Mouse (Mus musculus): Measurements from ENCODE around the gene Msmo1. TPM values are rescaled to one million over a fixed set of nuclear protein-coding genes. Genes with fewer than 3 reads are reported as not detected.

The Msmo1 gene
- polyA plus RNA-seq (2015; fragmentation: Nextera tagmentation; extraction: Ambion mirVana): 114 and 138 TPM in 2 replicates

DNA sequence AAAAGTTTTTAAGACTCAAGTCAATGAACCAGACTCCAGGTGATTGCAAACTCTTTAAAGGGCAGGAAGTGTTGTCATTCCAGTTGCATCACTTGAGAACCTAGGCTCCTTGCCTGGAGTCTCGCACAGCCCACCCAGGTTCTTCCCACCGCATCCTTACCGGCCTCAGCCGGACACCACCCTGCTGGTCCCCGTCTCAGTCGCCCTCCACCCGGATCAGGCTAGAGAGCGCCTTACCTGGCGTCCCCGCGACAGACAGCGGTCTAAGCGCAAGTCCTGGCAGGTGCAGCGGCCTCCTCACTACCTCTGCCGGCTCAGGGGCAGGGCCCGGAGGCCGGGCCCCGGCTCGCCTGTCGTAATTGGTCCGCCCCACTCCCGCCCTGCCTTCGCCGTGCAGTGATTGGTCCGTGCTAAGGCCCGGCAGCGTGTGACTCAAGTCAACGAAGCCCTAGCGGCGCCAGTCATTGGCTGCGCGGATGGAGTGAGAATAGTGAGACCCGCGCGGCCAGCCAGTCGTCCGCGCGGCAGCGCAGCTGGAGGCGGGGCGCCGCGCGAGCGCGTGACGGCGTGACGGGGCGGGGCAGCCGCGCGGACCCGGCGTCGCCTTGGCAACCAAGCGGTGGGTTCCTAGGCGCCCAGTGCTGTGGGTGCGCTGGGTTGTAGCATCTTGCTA lies at the start of gene Msmo1:
Msmo1 (minus strand) TSS at position 522 of the 673 bp plus-strand sequence.
- H3K9ac ChIP-seq: peak within 1 kb of the TSS; percentile 81

DNA sequence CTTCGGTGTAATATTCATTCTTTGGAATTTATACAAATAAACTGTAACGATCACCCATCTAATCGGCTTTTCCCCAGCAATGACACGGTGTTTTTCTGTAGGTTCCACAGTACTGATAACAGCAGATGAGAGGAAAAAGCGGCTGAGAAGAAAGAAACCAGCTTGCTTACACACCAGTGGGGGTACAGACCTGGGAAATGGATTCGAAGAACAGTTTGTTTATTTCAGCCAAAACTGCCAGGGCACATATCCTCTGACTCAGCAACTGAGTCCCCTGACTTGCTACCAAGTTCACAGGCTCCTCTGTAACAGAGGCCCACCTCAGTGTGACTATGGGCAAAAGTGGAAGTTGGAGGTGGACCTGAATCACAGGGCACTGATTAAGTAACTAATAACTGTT lies 48.4 kb upstream of the Msmo1 start:
- DNase-seq (no peak), ATAC-seq (ENCODE audit: low read depth) (peak; percentile 53)
- no peak overlapping the region for H3K4me3 ChIP-seq (replicated peaks)
- no peaks in the 10 kb centered on the region for H3K9me3 ChIP-seq (replicated peaks)
- no peak overlapping the region for H3K27ac ChIP-seq
- H3K36me3 ChIP-seq: no peaks in the 10 kb centered on the region
- 22% methylated on average over 6 of the region's 6 CpGs for WGBS (ENCODE audit: insufficient replicate concordance)
- no peaks in the 10 kb centered on the region for H3K27me3 ChIP-seq
- H3K4me1 ChIP-seq (replicated peaks): peaks cover 36% of the 10 kb centered on the region
- peak overlapping the region; percentile 23 for H3K4me2 ChIP-seq
- H3K9ac ChIP-seq: no peak overlapping the region

More for the DNA sequence above, at the start of gene Msmo1:
- Histone ChIP-seq H3K27ac (peak within 1 kb of the TSS; percentile 80), H3K27me3 (no peaks in the 10 kb centered on the region), H3K4me1 (replicated peaks) (peaks cover 24% of the 10 kb centered on the region), H3K9me3 (replicated peaks) (no peaks in the 10 kb centered on the region), H3K4me2 (peak within 1 kb of the TSS; percentile 85), H3K4me3 (replicated peaks) (peak within 1 kb of the TSS; percentile 79), H3K36me3 (peaks cover 12% of the 10 kb centered on the region)
- under 1% methylated on average over 60 of the region's 60 CpGs for WGBS (ENCODE audit: insufficient replicate concordance)
- DNase-seq (peak; percentile 96), ATAC-seq (ENCODE audit: low read depth) (peak; percentile 99)

DNA sequence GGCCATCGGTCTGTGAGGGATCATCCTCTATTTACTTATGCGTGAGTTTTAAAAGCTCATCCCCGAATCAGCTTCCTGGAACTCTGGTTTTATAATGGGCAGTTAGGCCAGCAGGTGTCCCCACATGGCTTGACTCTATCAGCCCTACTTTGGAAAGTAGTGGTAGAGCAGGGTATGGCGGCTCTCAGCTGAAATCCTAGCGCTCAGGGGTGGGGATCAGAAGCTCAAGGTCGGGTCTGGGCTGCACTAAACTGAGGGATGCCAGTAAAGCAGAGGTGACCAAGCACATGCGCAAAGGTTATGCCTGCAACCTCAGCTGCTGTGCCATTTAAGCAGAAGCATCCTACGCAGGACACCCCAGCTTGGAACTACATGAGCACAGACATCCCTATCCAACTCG lies 44.3 kb upstream of the Msmo1 start:
- no peak overlapping the region for H3K4me3 ChIP-seq (replicated peaks)
- no peak overlapping the region for H3K4me2 ChIP-seq
- no peaks in the 10 kb centered on the region for H3K27me3 ChIP-seq
- no peaks in the 10 kb centered on the region for H3K9me3 ChIP-seq (replicated peaks)
- H3K27ac ChIP-seq: no peak overlapping the region
- DNase-seq (no peak), ATAC-seq (ENCODE audit: low read depth) (peak; percentile 43; the same call in 1 of the 2 replicates)
- 72% methylated on average over 9 of the region's 9 CpGs for WGBS (ENCODE audit: insufficient replicate concordance)
- peaks cover 13% of the 10 kb centered on the region for H3K4me1 ChIP-seq (replicated peaks)
- no peaks in the 10 kb centered on the region for H3K36me3 ChIP-seq
- H3K9ac ChIP-seq: no peak overlapping the region

DNA sequence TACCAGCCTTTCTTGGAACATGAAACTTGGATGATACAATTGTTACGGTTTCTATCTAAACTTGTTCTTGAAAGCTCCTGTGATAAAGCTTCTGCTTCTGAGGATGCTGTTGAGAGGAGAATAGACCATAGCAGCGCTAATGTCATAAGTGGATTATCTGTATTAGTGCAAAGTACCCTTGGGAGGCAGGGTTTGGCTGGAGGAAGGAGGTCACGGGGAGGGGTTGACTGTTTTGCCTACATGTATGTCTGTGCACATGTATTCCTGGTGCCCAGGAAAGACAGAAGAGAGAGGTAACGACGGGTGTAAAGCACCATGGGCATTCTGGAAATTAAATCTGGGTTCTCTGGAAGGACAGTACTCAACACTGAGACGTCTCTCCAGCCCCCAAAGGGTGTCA lies 40.5 kb upstream of the Msmo1 start:
- no peak overlapping the region for H3K9ac ChIP-seq
- H3K4me1 ChIP-seq (replicated peaks): no peaks in the 10 kb centered on the region
- H3K4me2 ChIP-seq: no peak overlapping the region
- H3K27ac ChIP-seq: no peak overlapping the region
- H3K9me3 ChIP-seq (replicated peaks): no peaks in the 10 kb centered on the region
- 85% methylated on average over 6 of the region's 6 CpGs for WGBS (ENCODE audit: insufficient replicate concordance)
- ATAC-seq (ENCODE audit: low read depth): no peak
- no peak overlapping the region for H3K4me3 ChIP-seq (replicated peaks)
- no peaks in the 10 kb centered on the region for H3K27me3 ChIP-seq
- no peak for DNase-seq
- no peaks in the 10 kb centered on the region for H3K36me3 ChIP-seq

DNA sequence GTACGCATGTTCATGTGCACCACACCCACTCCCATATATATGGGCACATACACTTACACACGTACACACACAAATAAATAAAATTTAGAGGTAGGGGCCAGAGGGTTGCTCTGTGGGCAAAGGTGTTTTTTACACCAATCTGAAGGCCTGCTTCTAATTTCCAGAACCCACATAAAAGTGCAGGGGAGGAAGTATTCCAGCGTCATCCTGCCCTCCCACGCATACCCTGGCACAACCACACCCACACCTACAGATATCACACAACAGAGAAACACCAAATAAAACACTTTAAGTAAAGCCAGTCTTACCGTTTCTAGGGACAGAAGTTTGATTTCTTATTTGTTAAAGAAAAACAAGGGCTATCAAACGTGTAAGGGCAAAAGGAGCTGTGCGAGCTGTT lies 37.2 kb upstream of the Msmo1 start:
- no peaks in the 10 kb centered on the region for H3K4me1 ChIP-seq (replicated peaks)
- H3K4me3 ChIP-seq (replicated peaks): no peak overlapping the region
- H3K4me2 ChIP-seq: no peak overlapping the region
- no peaks in the 10 kb centered on the region for H3K9me3 ChIP-seq (replicated peaks)
- H3K36me3 ChIP-seq: no peaks in the 10 kb centered on the region
- 69% methylated on average over 7 of the region's 7 CpGs for WGBS (ENCODE audit: insufficient replicate concordance)
- H3K9ac ChIP-seq: no peak overlapping the region
- DNase-seq (no peak), ATAC-seq (ENCODE audit: low read depth) (no peak)
- no peak overlapping the region for H3K27ac ChIP-seq
- H3K27me3 ChIP-seq: no peaks in the 10 kb centered on the region

DNA sequence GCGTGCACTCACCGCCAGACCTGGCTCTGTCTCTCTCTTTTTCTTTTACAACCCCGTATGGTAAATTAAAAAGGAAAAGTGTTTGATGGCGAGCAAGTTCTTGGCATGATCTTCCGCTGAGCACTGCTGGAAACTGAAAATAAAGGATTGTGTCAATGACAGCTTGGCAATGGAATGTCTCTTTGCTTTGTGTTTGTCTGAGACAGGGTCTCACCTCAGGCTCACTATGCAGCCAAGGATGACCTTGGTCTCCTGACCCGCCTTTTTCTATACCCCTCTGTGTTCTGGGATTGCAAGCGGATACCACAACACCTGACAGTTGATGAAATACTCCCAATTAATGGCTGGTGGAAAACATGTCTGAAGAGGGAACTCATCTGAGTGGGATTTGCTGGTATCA lies 36.0 kb upstream of the Msmo1 start:
- H3K9ac ChIP-seq: no peak overlapping the region
- no peak for DNase-seq
- no peak for ATAC-seq (ENCODE audit: low read depth)
- no peaks in the 10 kb centered on the region for H3K4me1 ChIP-seq (replicated peaks)
- 79% methylated on average over 7 of the region's 7 CpGs for WGBS (ENCODE audit: insufficient replicate concordance)
- no peak overlapping the region for H3K4me3 ChIP-seq (replicated peaks)
- no peaks in the 10 kb centered on the region for H3K9me3 ChIP-seq (replicated peaks)
- H3K27ac ChIP-seq: no peak overlapping the region
- no peaks in the 10 kb centered on the region for H3K36me3 ChIP-seq
- H3K4me2 ChIP-seq: no peak overlapping the region
- no peaks in the 10 kb centered on the region for H3K27me3 ChIP-seq

DNA sequence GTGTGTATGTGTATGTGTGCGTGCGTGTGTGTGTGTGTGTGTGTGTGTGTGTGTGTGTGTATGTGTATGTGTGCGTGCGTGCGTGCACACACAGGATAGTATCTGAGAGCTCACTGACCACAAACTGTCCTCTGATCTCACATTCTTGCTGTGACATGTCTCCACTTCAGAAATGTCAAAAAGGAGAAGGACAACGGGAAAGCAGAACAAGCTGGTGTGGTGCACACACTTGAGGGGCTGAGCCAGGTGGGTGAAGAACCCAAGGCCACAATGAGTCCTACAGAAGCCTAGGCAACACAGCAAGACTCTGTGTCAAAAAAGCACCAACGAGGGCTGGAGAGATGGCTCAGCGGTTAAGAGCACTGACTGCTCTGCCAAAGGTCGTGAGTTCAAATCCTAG lies 35.1 kb upstream of the Msmo1 start:
- Histone ChIP-seq H3K27ac (no peak overlapping the region), H3K4me3 (replicated peaks) (no peak overlapping the region), H3K9ac (no peak overlapping the region), H3K27me3 (no peaks in the 10 kb centered on the region), H3K4me1 (replicated peaks) (no peaks in the 10 kb centered on the region), H3K4me2 (no peak overlapping the region), H3K9me3 (replicated peaks) (no peaks in the 10 kb centered on the region), H3K36me3 (no peaks in the 10 kb centered on the region)
- DNase-seq (no peak), ATAC-seq (ENCODE audit: low read depth) (no peak)
- 66% methylated on average over 7 of the region's 9 CpGs for WGBS (ENCODE audit: insufficient replicate concordance)

DNA sequence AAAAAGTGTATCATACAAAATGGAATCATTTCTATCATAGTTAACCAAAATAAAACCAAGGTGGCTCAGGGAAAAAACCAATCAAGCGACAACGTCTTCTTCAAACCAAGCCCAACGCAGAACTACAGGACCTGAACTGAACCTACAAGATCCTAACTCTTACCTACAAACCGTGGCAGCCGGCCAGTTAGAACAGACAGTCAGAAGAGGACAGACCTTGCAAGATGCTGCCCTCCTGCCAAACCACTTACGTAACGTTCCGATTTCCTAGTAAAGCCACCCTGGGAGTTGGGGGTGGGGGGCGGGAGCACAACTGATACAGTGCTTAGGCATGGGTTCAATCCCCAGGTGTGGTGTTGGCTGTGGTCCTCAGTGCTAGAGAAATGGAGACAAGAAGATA lies 33.5 kb upstream of the Msmo1 start:
- ATAC-seq (ENCODE audit: low read depth) (no peak), DNase-seq (no peak)
- WGBS (ENCODE audit: insufficient replicate concordance): 82% methylated on average over 9 of the region's 9 CpGs
- Histone ChIP-seq H3K9me3 (replicated peaks) (no peaks in the 10 kb centered on the region), H3K36me3 (no peaks in the 10 kb centered on the region), H3K4me1 (replicated peaks) (no peaks in the 10 kb centered on the region), H3K4me2 (no peak overlapping the region), H3K9ac (no peak overlapping the region), H3K27me3 (no peaks in the 10 kb centered on the region), H3K27ac (no peak overlapping the region), H3K4me3 (replicated peaks) (no peak overlapping the region)

DNA sequence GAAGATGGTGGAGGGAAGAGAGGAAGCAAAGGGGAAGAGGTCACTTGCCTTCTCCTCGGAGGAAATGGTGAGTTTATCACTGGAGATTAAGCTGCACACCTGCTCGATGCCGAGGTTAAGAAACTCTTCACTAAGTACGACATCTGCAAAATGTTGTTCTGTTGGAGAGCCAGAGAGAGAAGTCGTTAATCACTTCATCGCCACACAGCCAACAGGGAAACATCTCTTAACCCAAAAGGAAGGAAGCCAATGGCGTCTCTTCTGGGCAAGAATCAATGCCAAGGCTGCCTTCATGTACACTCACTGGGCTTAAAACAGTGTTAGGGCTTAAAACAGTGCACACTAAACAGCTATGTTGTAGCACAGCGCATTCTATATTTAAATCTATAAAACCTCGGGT lies 30.5 kb upstream of the Msmo1 start:
- Histone ChIP-seq H3K27ac (no peak overlapping the region), H3K9ac (no peak overlapping the region), H3K36me3 (no peaks in the 10 kb centered on the region), H3K9me3 (replicated peaks) (no peaks in the 10 kb centered on the region), H3K4me3 (replicated peaks) (no peak overlapping the region), H3K4me2 (no peak overlapping the region), H3K27me3 (no peaks in the 10 kb centered on the region), H3K4me1 (replicated peaks) (no peaks in the 10 kb centered on the region)
- DNase-seq (no peak), ATAC-seq (ENCODE audit: low read depth) (no peak)
- WGBS (ENCODE audit: insufficient replicate concordance): 44% methylated on average over 9 of the region's 9 CpGs

DNA sequence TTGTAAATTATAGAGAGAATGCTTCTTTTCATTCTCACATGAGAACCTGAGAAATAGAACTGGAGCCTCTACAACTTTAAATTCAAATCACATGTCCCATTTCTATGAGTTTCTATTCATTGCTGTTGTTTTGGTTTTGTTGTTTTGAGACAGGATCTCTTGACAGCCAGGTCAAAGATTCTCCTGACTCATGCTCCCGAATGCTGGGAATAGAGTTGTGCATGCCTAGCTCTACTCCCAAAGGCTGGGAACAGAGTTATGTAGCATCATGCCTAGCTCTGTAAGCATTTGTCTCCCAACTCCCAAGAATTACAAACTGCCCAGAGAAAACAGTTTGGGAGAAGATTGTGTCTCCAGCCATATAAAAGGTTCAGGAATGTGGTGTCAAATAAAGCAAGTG lies 29.2 kb upstream of the Msmo1 start:
- no peak overlapping the region for H3K4me3 ChIP-seq (replicated peaks)
- no peaks in the 10 kb centered on the region for H3K27me3 ChIP-seq
- no peaks in the 10 kb centered on the region for H3K36me3 ChIP-seq
- no peak overlapping the region for H3K27ac ChIP-seq
- H3K4me1 ChIP-seq (replicated peaks): no peaks in the 10 kb centered on the region
- no peak overlapping the region for H3K9ac ChIP-seq
- no peak for ATAC-seq (ENCODE audit: low read depth)
- WGBS (ENCODE audit: insufficient replicate concordance): 67% methylated on average over 1 of the region's 1 CpGs
- no peaks in the 10 kb centered on the region for H3K9me3 ChIP-seq (replicated peaks)
- no peak for DNase-seq
- no peak overlapping the region for H3K4me2 ChIP-seq

DNA sequence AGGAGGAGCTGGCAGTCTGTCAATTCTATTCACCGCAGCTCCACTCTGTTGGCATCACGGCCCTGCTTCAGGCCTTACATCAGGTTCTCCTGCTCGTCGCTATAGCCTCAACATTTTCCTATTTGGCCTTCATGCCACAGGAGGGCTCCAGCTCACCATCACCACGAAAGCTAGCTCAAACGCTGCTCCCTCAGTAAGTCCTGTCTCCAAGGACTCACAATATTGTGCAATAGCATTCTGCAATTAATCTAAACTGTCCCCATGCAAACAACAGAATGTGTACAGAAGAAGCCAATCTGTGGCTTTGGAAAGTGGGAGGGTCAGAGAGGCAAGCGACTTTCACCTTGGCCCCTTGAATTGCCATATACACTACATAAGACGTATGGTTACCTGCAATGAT lies 27.8 kb upstream of the Msmo1 start:
- Histone ChIP-seq H3K4me2 (no peak overlapping the region), H3K9ac (no peak overlapping the region), H3K9me3 (replicated peaks) (no peaks in the 10 kb centered on the region), H3K27me3 (no peaks in the 10 kb centered on the region), H3K27ac (no peak overlapping the region), H3K36me3 (no peaks in the 10 kb centered on the region), H3K4me1 (replicated peaks) (no peaks in the 10 kb centered on the region), H3K4me3 (replicated peaks) (no peak overlapping the region)
- WGBS (ENCODE audit: insufficient replicate concordance): 68% methylated on average over 8 of the region's 8 CpGs
- ATAC-seq (ENCODE audit: low read depth): no peak
- DNase-seq: no peak

DNA sequence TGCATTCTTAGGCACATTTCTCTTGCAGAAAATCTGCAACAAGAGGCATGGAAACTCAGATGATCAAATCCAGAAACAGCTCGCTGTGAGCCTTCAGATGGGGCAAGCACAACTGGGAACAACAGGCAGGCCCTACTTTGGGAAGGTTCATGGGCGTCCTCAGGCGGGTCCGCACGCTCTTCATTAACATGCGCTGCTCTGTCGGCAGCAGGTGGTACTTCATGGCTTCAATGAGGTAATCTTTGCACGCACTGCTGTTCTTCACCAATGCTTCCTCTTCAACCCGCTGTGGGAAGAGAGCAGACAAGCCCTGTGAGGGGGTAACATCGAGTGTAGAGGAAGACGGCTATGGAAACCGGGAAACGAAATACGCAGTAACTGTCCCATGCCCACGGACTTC lies 24.4 kb upstream of the Msmo1 start:
- H3K27me3 ChIP-seq: no peaks in the 10 kb centered on the region

More for the DNA sequence above, 24.4 kb upstream of the Msmo1 start:
- H3K4me3 ChIP-seq (replicated peaks): no peak overlapping the region
- H3K36me3 ChIP-seq: no peaks in the 10 kb centered on the region
- no peaks in the 10 kb centered on the region for H3K4me1 ChIP-seq (replicated peaks)
- H3K9me3 ChIP-seq (replicated peaks): no peaks in the 10 kb centered on the region
- 87% methylated on average over 15 of the region's 15 CpGs for WGBS (ENCODE audit: insufficient replicate concordance)
- no peak for ATAC-seq (ENCODE audit: low read depth)
- H3K9ac ChIP-seq: no peak overlapping the region
- no peak overlapping the region for H3K4me2 ChIP-seq
- H3K27ac ChIP-seq: no peak overlapping the region
- DNase-seq: no peak
